Mouse (Mus musculus): ENCODE results near the gene Dio1. TPM values are rescaled to one million over a fixed set of nuclear protein-coding genes. Genes with fewer than 3 reads are reported as not detected.

Gene Dio1
- total RNA-seq (2022) = under 1 TPM in 1 of 4 experiments, not detected in 3; 0.16 TPM

DNA sequence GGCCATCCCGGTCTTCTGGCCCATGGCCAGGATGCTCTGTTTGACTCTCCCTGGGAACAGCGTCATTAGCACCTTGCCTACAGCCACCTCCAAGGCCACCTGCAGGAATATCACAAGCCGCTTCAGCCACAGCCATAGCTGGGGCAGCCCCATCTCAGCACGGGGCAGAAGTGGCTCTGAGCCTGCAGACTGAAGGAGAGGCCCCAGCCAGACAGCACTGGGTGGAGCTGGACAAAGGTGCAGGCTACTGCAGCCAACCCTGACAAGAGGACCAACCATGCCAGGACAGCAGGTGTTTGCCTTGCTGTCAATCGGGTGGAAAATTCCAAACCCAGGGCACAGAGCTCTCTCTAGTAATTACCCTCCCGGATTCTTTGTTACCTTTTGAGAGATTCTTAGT is at the start of gene Dio1:
Gene Dio1, minus strand, starts transcription at position 204 of the 400 bp plus-strand sequence.
- DNase-seq (ENCODE audit: low spot score in 2 of 2) = no peak

DNA sequence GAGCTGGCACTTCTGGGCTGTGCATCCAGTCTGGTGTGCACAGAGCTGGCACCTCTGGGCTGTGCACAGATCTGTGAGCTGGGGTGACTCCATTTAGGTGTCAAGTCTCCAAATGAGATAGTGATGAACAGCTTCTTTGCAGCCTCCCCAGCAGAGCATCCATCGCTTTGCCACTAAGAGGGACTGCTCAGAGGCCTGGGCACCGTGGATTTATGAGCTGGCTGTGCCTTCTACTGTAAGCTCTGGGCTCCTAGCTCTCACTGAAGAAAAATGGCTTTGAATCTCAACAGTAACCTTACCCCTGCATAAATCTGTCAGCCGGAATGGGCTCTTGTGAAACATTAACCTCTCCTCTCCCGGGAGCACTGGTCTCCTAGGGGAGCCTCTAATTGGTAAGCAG is 47.6 kb upstream of the Dio1 start:
- DNase-seq (ENCODE audit: low spot score in 2 of 2) = no peak

DNA sequence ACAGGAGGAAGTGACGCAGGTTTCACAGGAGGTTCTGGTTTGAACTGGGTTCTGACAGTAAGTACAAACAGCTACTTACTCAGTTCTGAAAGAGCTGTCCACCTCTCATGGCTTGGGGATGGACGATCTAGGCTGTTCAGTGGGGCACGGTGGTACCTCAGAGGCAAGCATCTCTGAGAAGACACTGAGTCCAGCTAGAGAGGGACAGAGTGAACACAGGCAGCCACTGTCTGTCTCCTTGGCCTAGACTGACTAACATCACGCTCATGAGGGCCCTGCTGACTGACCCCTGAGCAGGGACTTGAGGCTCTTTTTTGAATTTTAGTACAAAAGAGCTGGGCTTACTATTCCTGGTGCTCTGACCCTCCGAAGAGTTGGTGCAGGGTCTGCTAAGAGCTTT is 47.2 kb upstream of the Dio1 start:
- no peak for DNase-seq (ENCODE audit: low spot score in 2 of 2)

DNA sequence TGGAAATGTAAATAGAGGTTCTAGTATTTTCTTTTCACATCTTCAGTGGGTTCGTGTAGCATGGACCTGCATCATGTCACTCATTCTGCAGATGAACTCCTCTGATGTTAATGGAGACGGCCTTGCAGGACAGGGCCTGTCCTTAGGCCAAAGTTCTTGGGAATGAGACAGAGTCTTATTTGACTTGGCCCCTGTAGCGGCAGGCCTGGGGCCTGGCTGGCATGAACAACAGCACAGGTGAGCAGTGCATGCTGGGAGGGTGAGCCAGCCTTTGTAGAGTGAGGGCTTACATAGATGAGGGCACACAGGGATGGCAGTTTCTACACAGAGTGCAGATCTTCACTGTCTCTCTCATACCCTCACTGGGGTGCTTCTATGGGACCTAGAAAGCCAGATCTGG is 46.6 kb upstream of the Dio1 start:
- no peak for DNase-seq (ENCODE audit: low spot score in 2 of 2)

DNA sequence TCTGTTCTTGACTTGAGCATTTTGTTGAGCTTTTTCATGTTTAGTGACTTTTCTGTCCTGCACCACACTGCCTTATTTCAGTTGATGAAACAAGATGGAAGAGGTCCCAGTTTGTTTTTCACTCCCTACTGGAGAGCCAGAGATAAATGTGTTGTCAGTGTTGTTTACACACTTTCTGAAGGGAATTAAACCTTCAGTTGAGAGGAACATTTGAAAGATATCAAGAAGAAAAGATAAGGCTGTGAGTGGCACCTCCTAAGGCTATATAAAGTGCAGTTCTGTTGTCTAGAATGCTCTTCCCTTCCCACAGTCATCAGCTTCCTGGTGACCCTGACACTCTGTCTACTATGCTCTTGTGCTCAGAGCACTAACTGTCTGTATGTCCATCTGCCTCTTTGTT is 44.4 kb upstream of the Dio1 start:
- DNase-seq (ENCODE audit: low spot score in 2 of 2) = no peak

DNA sequence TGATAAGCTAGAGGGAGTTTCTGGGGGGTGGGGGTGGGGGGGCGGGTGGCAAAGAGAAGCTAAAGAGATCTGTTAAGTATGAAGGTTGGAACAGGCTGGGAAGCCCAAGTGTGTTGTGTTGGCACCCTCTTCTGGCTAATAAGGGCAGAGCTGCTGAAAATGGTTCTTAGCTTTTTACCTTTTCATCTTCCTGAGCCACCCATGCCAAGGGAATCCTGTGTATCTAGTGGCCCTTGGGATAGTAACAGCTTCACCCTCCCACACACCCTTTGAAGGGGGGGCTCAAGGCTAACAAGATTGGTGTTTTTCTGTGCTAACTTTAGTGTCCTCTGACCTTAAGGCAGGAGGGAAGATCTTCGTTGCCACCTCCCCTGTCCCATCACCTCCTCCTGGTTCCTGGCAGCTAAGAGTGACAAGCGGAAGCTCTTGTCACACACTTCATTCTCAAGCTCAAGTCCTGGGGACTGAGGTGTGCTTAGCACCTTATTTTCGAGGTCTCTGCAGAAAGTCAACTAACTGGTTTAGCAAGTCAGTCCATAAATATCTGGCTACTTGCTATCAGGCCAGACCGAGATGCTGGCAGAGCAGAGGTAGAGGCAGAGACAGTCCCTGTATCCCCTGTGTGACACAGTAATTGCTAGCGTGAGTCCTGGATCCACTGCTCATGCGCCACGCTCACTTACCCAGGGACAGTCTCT is 42.5 kb upstream of the Dio1 start:
- DNase-seq (ENCODE audit: low spot score in 2 of 2) = no peak

DNA sequence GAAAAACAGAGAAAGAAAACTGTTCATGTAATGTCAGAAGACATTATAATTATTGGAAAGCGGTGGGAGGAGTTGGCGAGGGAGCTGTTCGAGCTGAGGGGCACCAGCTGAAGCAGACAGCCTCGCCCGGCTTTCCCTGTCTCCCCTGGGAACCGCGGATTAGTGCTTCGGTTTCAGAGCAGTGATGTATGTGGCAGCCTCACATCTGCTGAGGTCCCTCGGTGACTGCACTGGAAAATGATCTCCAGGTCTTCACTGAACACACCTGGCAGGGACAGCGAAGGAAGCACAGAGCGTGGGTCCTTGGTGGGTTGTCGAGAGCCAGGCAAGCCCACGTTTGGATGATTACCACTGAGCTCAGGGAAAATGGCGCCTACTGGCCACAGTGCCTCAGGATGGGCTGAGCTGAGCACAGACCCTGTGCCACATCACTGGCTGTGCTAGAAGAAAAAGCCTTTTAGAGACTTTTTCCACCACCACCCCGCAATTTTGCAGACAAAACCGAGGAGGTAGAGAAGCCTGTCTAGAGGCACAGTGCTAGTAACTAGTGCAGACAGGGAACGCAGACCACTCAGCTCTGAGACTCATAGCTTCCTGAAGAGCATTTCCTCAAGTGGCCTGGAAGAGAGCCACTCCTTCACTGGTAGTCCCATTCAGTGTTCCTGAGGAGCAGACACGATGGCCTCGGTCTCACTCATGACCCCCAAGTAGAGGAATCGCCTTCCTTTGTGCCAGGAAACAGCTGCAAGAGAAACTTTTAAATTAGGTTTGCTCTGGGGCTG is 41.8 kb upstream of the Dio1 start:
- no peak for DNase-seq (ENCODE audit: low spot score in 2 of 2)

DNA sequence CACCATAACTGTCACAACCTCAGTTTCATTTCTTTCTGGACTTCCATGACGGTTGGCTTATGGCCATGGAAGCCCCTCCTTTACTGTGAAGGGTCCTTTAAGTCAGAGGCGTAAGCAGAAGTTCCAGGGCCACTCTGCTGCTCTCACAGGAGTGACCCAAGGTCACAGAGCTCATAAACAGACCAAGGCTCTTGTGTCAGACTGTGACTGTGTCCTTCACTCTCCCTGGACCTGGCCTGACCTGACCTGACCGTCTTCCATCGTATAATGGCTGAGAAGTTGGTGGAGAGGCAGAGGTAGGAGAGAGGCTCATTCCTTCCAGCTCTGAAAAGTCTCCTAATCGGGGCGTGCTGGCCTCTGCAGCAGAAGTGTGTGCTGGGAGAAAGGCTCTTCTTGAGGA is 40.3 kb upstream of the Dio1 start:
- no peak for DNase-seq (ENCODE audit: low spot score in 2 of 2)

DNA sequence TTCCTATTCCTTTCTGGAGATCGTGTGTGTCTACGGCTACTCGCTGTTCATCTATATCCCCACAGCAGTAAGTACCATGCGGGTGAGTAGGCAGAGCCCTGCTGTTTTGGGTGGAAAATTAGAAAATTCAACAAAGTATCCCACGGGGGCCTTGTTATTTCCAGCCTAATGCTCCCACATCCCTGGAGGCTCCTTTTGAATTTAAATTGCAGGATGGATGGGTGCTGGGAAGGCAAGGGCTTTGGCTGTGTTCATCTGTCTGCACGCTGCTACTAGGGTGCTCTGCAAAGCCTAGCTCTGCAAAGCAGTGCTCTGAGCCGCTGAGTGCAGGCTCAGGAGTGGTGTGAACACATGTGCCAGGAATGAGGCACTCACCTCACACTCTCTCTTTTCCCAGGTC is 37.6 kb upstream of the Dio1 start:
- DNase-seq (ENCODE audit: low spot score in 2 of 2) = no peak

DNA sequence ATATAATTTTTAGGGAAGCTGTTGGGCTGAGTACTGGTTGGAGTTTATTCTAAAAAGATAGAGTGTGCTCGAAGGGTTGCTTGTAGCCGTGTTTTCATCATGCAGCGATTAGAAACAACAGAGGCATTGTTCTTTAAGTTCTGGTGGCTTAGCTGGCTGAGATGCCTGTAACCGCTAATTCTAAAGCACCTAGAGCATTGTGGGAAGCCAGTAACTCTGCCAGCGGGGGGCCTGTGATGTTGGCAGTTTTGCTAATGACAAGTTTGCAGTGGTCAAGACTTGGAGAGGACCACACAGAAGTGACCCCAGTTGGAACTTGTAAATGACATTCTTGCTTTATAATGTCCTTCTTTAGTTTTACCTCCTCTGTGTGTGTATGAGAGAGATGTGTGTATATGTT is 34.4 kb upstream of the Dio1 start:
- no peak for DNase-seq (ENCODE audit: low spot score in 2 of 2)

DNA sequence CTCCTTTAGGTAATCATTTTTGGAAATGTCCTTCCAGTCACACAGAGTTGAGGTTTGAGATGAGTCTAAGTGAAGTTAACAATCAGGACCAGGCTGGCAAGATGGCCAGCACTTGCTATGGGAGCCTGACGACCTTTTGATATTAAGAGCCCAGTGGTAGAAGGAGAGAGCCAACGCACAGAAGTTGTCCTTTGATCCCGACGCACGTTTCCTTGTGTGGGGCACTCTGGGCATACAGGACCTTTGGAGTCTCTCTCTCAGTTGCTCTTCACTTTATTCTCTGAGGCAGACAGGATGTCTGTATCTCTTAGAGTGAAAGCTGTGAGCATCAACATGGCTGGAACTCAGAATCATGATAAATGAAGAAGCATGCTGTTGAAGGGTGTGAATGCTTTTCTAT is 30.5 kb upstream of the Dio1 start:
- DNase-seq (ENCODE audit: low spot score in 2 of 2) = no peak

DNA sequence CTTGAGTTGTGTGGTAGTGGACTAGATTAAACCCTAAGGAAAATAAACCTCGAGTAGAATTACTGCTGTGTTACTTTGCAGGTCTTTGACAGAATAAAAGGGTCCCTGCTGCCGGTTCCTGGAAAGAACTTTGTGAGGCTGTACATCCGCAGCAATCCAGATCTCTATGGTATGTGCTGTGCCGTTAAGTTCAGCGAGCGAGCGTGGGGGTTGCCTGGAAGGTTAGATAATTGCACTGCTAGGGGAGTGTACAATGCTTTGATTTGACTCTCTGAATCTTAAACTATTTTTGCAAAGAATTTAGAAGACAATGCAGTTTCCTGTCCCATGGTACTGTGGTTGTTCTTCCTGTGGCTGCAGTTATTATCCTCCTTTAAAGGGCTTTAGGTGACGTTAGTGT is 29.4 kb upstream of the Dio1 start:
- no peak for DNase-seq (ENCODE audit: low spot score in 2 of 2)

DNA sequence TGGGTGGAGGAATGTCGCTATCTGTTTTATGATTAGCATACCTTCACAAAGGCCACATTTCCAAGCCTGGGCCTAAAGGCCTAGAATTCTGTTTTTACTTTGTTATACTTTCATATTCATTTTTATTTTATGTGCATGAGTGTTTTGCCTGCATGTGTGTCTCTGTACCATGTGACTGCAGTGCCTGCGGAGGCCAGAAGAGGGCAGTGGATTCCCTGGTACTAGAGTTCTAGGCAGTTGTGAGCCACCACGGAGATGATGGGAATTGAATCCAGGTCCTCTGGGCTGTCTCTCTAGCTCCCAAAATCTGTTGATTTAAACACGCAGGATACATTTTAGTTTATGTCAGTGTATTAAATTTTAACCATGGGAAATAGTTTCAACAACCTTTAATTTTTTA is 26.5 kb upstream of the Dio1 start:
- no peak for DNase-seq (ENCODE audit: low spot score in 2 of 2)

DNA sequence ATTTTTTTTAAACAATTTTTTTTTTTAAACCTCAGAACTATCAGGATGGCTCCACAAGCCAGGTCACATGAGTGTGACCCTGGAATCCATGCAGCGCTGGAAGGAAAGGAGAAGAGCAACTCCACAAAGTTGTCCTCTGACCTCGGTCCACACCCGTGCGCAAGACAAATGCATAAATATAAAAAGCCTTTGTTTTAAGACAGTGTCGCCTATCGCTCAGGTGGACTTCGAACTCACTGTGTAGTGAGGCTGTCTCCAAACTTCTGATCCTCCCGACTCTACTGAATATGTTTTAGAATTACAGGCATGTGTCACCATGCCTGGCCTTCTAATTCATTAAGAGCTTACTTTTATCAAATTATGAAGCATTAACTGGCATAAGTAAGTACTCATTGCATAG is 21.6 kb upstream of the Dio1 start:
- no peak for DNase-seq (ENCODE audit: low spot score in 2 of 2)

DNA sequence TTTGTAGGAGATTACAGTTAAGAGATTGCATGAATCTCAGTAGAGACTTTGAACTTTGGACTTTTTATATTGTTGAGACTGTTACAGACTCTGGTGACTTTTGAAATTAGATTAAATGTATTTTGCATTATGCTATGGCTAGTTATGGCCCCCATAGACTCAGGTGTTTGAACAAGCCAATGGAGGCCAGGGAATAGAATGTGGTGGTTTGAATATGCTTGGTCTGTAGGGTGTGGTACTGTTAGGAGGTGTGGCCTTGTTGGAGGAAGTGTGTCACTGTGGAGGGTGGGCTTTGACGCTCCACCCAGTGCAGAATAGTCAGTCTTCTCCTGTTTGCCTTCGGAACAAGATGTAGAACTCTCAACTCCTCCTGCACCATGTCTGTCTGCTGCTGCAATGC is 16.1 kb upstream of the Dio1 start:
- DNase-seq (ENCODE audit: low spot score in 2 of 2) = no peak

DNA sequence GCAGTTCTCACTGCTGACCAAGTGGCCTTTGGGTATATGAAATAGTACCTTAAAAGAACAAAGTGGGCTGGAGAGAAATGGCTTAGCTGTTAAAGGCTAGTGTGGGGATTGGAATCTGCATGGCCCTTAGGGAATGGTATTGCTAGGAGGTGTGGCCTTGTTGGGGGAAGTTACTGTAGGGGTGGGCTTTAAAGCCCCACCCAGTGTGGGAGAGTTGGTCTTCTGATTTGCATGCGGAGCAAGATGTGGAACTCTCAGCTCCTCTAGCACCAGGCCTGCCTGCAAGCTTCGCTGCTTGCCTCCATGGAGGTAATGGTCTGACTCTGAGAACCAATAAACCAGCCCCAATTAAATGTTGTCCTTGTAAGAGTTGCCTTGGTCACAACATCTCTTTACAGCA is 14.1 kb upstream of the Dio1 start:
- no peak for DNase-seq (ENCODE audit: low spot score in 2 of 2)

DNA sequence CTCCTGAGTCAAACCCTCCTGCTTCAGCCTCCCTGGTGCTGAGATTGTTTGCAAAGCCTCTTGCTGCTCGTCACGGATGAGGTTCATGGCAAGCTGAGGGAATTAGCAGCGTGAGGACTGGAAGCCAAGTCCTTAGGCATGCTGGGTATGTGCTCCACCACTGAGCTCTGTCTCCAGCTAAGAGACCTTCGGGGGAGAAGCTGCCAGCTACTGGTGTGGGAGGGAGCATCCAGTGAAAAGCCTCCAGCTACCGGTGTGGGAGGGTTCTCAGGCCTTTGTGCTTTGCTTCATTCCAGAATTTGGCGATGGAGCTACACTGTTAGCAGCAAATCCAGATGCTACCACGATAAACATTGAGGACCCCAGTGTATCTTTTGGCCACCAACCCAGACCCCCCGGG is 11.7 kb upstream of the Dio1 start:
- no peak for DNase-seq (ENCODE audit: low spot score in 2 of 2)

DNA sequence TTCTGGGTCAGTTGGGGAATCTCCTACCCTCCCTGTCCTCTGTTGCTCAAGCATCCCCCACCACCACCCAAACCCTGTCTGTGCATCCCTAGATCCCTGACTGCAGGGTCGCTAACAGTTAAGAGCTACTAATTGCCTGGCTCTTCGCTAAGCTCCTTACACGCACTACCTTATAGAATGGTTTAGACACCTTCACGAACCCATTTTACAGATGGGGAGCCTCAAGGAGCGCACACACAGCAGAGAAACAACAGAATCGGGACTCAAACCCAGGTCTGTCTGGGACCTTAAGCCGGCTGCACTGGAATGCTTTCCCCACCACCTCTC is 7.5 kb upstream of the Dio1 start:
- no peak for DNase-seq (ENCODE audit: low spot score in 2 of 2)

DNA sequence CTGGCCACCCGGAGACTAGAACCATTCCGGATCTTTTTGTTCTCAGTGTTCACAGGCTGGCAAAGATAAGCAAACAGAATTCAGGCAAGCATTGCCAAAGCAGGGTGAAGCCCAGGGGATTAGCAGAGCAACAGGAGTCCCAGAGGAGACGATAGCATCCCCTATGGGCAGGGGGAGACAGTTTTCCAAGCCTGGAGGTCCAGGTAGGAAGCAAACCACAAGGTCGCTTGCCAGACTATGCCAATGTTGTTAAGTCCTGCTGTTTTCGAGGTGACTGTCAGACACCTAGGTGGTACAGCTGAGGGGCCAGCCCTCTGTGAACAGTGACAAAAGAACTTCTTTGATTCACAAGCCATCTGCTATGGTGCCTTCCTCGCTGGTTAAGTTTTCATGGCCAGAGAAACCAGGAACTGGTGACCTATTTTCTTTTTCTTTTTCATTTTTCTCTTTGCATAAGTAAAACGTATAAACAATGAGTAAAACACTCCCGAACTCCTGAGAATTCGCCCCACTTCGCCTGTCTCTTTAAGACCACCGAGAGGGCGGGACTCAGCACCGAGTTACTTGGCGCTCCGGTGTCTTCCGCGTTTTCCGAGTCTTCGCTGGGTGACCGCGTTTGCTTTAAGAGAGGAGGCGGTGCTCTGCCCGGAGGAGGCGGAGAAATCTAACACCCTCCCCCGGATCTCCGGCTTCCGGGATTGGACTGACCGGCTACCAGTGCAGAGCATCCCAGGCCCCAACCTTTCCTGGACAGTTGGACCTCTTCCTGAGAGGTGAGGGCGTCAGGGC is 6.9 kb upstream of the Dio1 start, which contains the start of gene Yipf1:
Gene Yipf1, plus strand, starts transcription at position 674 of the 789 bp plus-strand sequence.
- DNase-seq (ENCODE audit: low spot score in 2 of 2) = peak; percentile 81 to 87

DNA sequence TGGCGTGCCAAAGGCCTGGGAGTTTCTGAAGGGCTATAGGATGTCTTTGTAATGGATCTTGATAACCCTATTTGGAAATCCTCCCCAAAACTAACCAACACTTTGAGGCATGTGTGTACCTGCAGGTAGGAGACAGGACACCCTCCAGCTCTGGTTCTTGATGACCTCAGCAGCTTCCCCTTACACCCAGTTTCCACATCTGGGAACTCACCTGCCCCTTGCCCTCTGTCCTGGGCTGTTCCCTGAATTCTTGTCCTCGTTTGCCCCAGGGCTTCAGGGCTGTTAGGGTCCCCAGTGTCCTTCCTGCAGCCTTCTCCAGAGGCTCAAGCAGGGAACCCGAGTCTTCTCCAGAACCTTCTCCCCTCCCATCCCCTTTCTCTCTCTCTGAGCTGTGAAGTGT is 3.4 kb downstream of the Dio1 start:
- no peak for DNase-seq (ENCODE audit: low spot score in 2 of 2)

DNA sequence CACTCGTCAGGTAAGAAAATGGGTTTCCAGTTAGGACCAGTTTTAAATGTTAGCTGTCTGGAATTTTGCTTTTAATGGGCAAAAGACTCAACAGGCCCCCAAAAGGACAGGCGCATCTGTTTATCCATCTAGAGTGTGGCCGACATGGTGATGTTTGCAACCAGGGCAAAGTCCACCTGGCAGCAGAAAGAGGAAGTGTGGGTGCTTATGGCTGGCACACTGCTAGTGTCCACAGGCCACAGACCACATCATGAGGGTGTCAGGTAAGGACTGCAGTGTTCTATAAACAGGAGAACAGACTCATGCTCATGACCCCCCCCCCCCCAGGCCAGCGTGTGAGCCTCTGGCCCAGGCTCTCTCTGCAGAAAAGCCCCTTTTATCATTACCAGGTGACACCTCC is 4.1 kb downstream of the Dio1 start:
- DNase-seq (ENCODE audit: low spot score in 2 of 2) = no peak

DNA sequence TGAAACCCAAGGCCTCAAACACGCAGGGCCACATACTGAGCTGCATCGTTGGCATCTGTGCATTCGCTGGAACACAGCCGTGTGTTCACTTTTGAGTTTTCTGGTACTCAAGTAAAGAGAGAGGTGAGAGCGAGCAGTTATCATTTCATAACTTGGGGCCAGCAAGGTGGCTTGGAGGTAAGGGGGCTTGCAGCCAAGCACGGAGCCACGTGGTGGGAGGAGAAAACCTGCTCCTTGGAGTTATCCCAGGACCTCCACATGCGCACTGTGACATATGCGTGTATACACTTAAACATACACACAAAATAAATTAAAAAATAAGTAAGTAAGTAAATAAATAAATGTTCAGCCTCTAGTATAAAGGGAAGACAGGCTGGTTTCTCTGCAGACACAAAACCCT is 4.7 kb downstream of the Dio1 start:
- DNase-seq (ENCODE audit: low spot score in 2 of 2) = no peak

Data from gastrocnemius, adult 8-10 months (tissue).